Mouse (Mus musculus) cerebellum, postnatal 14 days (tissue): ENCODE results near the gene Gtpbp3.
A peak's percentile ranks its signal among the peaks of the same experiment; 100 is the strongest.

Experiments used
- DNase-seq, 2 experiments: peaks; one replicate each; pipeline ENCODE4 v3.0.0; 2021; ENCODE audit warnings: mixed read lengths in 2 of 2

Gene Gtpbp3

DNA sequence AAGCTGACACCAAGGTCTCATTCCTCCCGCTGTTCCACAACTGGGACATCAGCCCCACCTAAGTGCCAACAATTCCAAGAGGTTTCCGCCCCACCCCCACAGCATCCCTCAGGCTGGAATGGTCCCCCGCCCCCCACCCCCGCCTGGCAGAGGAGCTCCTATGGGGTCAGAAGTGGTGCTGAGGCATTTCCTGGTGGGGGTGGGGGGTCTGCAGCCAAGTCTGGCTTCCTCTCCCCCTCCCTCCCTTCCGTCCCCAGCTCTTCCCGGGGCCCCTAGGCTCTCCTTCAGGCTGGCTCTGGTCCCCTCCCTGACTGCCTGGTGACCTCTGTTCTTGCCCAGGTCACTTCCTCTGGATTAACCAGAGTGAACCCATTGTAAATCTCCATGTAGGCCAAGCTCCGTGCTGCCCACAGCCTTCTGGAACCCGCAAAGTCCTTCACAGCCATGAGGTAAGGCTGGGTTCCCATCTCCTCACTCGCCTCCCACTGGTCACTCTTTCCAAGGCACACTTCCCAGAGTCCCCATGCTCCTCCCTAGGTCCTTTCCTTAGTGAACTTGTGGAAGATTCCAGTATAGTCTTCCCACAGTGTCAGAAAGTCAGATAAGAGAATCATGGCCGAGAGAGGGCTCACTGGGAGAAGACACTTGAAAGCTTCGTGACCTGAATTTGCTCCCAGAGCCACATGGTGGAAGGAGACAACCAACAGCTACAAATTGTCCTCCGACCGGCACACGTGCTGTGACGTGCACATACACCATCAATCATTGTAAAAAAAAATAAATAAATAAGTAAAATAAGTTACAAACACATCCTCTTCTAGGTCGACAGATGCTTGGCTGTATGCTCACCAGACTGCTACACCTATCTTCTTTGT, 11.2 kb downstream of the Gtpbp3 start:
- DNase-seq = no peak

DNA sequence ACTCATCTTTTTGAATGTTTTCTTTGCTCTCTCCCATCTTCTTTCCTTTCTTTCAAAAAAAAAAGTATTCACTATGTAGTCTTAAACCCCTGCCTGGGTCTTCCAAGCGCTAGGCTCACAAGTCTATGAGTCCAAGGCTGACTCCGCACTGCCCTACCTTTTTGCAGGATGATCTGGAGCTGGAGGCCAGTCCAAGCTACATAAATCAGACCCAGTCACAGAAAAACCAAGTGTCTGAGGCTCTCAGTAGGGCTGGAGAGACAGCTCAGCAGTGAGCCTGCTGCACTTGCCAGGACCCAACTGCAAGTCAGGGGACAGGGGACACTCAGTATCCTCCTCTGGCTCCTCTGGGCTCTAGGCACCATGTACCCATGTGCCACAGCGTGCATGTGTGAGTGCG, 16.4 kb downstream of the Gtpbp3 start:
- no peak for DNase-seq

DNA sequence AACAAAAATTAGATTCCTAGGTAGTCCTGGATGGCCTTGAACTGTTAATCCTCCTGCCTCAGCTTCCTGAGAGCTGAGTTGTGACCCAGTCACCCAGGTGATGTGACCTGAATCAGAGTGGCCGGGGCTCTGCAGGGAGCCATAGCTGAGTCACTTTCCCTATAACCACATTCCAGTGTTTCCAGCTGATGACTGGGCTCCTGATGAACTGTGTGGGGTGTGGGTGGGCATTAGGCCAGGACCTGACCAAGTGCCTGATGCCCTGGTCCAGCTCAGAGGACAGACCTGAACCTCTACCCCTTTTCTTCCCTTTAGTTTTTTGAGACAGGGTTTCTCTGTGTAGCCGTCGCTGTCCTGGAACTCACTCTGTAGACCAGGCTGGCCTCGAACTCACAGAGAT, 17.4 kb downstream of the Gtpbp3 start:
- DNase-seq = no peak

DNA sequence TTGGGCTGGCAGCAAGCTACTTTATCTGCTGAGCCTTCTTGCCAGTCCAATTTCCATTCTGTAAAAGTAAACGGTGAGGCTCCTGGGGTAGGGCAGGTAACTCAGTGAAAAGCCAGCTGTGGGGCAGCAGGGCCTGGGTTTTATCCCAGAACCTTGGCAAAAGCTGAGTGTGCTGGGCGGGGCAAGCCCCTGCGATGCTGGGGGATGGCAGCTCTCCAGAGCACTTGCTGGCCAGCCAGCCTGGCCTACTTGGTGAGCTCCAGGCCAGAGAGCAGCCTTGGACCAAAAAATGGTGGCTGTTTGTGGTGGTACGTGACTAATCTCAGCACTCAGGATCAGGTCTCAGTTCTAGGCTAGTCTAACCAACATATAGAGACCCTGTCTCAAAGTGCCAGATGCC, 18.1 kb downstream of the Gtpbp3 start:
- peak; percentile 69 to 74 for DNase-seq

DNA sequence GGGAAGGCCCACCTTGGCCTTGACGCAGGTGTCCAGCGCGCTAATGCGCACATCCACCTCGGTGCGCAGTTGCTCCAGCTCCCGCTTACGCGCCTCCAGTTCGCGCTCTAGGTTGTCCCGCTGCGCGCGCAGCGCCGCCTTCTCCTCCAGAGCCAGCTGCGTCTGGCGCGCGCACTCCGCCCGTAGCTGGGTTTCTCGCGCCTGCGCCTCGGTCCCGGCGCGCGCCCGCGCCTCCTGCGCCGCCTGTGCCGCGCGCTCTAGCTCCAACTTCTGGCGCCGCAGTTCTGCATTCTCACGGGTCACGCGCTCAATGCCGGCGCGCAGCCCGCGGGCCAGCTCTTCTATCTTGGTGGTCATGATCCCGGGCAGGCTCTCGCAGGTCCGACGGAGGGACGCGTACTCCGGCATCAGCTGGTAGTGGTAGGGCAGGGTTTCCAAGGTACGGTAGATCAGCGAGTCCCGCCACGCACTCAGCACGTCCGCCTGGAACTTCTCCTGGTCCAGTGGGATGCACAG, 19.7 kb downstream of the Gtpbp3 start:
- peak; percentile 77 for DNase-seq

DNA sequence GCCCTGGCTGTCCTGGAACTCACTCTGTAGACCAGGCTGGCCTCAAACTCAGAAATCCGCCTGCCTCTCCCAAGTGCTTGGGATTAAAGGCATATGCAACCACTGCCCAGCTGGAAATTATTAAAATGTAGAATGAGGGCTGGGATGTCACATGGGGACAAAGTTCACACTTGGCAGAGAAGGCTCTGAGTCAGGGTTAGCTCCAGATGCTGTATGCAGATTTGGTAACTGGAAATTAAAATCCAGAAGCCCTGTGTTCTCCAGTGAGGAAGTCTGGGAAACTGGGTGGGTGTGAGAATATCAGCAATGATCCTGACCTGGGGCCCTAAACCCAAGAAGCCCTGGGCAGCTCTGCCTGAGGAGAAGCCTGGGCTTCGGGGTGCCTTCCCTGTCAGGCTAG, 21.4 kb downstream of the Gtpbp3 start:
- DNase-seq = no peak

DNA sequence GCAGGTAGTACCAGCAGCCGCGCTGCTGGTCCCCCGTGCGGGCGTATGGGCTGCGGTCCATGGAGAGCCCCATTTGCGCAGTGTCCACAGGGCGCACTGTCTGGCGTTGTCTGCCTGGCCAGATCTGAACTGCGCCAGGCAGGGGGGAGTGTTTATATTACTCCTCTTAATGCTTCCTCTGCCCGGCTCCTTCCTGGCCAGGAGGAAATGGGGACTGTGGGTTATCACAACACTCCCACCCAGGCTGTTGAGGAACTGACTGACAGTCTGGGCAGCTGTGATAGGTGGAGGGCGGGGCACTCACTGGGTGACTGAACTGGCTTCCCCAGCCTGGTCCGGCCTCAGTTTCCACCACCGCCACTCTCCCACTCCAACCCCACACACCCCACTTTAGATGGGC, 23.7 kb downstream of the Gtpbp3 start, which contains the start of gene Plvap:
Gene Plvap (minus strand): TSS at position 109 of the 400 bp plus-strand sequence.
- no peak for DNase-seq

DNA sequence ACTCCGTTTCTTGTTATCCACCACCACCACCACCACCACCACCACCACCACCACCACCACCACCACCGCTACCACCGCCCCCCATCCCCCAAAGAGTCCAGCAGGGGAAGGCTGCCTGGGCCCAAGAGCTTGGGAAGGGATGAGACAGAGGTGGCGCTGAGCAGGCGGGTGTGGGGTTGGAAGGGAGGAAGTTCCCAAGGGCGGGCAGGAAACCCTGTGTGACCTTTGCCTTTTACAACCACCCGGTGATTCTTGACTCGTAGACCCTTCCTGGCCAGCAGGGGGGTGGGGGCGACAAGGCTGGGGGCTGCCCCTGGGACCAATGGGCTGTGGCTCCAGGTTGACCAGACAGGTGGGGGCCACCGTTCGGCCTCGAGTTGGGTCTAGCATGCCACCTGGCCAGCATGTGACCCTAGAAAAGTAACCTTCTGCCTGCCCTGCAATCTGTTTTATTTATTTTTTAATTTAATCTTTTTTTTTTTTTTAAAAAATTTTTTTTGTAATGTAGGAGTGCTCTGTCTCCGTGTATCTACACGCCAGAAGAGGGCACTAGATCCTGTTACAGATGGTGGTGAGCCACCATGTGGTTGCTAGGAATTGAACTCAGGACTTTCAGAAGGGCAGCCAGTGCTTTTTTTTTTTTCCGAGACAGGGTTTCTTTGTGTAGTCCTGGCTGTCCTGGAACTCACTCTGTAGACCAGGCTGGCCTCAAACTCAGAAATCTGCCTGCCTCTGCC, 25.3 kb downstream of the Gtpbp3 start:
- DNase-seq = no peak

DNA sequence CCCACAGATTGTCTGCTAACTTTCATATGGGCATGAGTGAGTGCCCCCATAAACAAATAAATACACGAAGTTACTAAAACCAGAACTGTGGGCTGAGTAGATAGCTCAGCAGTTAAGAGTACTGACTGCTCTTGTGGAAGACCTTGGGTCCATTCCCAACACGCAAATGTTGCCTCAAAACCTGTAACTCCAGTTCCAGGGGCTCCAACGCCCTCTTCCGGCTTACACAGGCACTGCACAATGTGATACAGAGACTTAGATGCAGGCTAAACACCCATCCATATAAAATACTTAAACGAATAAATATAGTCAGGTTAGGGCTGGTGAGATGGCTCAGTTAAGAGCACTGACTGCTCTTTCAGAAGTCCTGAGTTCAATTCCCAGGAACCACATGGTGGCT, 27.1 kb downstream of the Gtpbp3 start:
- no peak for DNase-seq

DNA sequence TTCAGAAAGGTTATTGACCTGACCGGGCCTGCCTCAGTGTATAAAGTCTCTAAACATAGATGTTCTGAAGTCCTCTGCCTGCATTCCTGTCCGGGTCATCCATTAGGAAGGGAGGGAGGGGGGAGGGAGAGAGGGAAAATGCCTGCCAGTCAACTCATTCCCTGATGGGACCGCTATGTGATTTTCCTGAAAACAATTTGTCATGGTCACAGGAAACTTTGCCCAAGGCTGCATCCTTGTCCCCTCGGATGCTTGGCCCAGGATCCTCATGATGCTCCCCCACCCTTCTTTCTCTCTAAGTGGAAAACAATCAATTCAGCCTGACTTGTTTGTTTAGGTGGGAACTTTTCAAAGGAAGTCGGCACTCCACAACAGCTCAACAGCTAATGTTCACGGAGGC, 28.9 kb downstream of the Gtpbp3 start:
- DNase-seq = no peak

DNA sequence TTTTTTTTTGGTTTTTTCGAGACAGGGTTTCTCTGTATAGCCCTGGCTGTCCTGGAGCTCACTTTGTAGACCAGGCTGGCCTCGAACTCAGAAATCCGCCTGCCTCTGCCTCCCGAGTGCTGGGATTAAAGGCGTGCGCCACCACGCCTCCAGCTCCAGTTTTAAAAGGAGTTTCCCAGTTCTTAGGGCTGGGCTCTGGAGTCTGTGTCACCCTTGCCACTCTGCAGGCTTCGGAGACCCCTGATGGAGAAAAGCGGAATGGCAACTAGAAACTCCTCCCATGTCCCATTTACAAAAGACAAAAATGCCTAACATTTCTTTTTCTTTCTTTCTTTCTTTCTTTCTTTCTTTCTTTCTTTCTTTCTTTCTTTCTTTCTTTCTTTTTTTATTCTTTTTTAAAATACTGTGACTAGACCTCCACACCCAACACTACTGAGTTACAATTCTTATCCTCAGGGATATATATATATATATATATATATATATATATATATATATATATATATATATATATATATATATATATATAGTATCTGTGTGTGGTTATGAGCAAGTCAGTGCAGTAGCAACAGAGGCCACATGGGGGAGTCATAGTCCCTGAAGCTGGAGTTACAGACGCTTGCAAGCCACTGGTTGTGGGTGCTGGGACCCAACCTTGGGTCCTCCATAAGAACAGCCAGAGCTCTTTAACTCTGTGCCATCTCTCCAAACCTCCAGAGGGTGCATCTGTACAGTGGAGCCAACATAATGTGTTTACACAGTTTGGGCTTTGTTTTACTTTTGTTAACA, 31.3 kb downstream of the Gtpbp3 start:
- peak; percentile 64 to 79 for DNase-seq

DNA sequence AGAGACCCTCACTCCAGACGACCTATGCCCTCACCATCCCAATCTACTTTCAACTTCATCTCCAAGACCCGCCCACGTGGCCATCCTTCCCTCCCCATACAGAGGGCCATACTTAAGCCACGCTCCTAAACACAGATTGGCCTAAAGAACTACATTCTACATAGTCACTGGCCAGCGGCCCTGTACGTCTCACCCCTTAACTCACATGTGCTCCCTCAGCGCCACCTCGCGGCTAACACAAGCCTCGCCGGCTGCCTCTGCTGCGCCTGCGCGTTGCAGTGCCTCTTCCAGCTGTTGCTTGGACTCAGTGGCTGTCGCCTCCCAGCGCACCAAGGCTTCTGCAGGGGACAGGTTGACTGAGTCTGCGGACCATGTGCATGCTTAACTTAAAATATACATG, 33.7 kb downstream of the Gtpbp3 start:
- DNase-seq = peak; percentile 93 to 97

DNA sequence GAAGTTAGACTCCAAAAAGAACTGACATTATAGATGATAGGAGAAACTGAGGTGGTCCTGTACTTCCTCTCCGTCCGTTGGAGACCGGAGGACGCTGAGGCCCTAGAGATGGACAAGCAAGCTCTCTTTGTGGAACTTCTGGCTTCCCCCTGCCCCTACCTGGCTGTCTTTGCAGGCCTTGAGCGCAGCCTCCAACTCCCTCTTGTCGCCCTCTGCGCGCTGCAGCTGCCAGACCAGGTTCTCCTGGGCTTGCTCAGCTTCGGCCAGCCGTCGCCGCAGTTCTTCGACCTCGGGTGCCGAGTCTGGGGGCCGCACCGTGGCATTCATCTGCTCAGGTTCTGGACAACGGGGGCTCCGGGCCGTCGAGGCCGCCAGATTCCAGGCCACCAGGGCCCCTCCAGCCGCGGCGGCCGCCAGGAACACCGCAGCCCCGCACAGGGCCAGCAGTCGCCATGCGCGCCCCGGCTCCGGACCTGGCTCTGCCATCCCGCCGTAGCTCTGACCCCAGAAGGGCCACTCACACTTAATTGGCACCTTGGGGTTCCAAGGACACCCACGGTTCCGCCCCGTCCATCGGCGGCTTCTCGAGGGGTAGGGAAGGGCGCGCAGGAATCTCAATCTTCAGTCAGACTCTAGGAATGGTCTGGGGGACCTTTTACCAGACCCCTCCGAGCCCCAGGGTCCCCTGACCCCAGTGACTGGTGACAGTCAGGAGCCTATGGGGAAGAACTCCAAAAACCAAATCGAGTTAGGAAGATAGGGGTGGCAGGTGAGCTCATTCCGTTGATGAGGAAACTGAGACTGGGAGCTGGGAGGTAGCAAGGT, 37.5 kb downstream of the Gtpbp3 start, which contains the start of gene Ccdc194:
Gene Ccdc194 (minus strand): TSS at position 486 of the 825 bp plus-strand sequence.
- no peak for DNase-seq

DNA sequence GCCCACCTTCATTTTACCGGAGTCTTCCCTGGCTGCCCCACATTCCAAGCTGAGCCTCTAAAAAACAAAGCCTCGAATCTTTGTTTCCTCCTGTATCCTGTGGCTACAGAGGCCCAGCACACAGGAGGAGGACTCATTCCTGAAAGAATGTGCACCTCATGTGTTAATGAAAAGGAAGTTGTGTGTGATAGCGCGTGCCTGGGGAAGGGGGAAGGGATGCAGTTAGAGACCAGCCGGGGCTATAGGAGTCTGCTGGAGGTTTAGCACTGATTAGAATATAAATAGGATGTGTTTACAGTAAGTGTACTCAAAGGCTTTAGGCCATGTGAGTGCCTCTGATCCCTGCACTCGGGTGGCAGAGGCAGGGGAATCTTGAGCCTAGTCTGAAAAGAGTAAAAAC, 38.4 kb downstream of the Gtpbp3 start:
- DNase-seq = no peak

DNA sequence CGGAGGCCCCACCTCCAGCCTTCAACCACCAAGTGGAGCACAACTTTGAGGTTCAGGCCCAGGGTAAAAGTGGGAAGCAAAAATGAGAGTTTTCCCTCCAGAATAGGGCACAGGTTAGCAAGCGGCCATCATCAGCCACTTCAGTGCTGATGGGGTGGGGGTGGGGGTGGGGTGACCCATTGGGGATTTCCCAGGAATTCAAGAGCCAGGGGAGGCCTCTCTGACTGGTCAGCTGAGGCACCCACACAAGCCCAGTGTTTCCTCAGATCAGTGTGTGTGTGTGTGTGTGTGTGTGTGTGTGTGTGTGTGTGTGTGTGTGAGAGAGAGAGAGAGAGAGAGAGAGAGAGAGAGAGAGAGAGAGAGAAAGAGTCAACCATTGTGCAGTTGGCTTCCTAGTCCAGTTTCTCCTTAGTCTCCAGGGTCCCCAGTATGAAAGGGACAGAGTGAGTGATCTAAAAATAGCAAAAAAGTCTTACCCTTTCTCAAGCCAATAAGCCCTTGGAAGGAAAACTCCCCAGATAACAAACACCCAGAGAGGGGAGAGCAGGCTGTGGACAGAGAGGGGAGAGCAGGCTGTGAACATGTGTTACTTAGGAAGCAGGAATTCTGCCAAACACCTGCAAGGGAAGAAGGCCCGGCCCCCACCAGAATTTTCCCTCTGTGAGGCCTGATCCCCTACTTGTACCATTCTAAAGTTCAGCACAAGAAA, 39.4 kb downstream of the Gtpbp3 start:
- DNase-seq = no peak

DNA sequence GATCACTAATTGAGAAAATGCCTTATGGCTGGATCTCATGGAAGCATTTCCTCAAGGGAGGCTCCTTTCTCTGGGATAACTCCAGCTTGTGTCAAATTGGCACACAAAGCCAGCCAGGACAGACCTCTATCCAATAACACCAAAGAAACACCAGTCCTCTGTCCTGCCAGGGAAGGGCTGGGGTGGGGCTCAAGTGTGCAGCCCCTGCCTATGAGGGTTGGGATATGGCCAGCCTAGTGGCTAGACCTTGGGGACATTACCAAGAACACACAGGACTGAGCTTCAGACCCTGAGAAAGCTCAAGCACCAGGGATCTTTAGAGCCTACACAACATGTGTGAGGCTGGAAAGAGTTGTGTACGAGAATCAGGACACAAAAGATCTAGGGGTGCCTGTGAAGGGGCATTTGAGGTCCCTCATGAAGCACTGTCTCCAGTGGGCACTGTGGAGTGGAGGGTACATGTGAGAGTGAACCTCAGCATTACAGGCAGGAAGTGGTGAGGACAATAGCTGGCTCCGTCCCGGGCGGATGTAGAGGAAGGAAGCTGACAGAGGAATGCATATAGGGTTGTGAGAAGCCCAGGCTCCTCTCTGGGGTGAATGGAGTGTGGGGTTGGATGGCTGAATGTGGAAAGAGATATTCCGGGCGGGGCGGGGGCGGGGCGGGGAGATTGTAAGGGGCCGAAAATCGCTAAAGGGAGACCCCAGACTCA, 40.6 kb downstream of the Gtpbp3 start:
- DNase-seq = no peak

DNA sequence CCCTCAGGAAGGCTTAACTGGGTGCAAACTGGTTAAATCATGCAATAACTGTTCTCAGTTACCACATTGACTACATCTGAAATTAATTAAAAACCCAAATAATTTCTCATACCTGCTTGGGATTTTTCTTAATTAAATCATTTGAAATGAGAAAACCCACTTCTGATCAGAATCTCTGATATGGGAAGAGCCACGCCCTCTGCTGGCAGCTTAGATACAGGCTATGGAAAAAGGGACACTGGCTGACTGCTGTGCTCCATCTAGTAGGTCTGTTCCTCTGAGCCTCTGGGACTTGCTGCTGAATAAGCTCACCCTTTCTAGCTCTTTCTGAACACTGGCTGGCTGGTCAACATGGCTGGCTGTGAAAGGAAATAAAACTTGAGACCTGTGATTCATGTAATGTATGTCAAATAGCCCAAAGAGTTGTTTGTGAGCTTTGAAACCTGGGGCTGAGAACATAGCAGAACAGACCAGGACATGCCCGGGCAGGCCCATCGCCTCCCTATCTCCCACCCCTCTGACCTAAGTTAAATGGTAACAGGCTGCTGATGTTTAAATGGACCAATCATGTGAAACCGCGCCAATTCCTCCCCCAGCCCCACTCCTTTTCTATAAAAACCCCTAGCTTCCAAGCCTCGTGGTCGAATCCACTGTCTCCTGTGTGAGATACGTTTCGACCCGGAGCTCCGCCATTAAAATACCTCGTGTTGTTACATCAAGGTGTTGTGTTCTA, 43.0 kb downstream of the Gtpbp3 start:
- peak; percentile 64 to 73 for DNase-seq

DNA sequence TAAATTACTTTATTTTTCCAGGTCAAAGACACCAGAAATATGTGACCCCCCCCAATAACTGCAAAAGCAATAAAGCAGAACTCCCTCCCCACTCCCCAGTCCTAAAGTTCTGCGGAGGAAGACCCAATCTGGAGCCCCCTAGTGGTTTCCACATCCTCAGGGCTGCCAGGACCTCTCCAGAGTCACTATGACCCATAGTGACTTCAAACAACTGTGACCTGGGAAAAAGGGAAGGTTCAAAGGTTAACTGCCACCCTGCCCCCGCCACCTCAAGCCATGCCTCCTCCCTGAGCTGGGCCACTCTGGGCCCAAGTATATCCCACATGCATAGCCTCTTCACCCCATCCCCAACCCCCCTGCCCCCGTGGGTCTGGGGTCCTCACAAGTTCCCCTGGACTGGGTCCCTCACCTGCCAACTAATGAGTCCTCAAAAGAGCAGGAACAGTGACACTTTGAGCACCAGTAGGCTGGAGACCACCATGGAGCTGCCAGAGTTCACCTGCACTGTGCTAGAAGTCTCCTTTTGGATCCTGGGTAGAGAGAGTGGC, 46.4 kb downstream of the Gtpbp3 start:
- DNase-seq = no peak

DNA sequence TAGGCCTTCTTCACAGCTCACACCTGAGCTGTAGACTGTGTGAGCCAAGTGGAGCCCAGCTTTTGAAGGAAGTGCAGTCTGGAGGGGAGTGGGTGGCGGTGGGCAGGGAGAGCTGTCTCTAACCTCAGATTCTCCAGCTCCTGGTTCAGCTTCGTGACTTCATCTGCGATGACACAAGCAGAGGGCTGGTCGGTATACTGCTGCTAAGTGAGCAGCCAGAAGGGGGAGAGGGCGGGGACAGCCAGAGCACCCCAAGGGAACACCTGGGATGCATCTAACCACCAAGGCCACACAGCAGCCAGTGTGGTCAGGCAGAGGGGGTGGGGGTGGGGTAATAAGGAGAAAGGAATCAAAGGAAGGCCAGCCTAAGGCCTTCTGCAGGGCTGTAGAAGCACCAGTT, 47.8 kb downstream of the Gtpbp3 start:
- DNase-seq = no peak
